Comparison of ENCODE assay signal across 19 mouse cellular contexts in the genomic region with DNA sequence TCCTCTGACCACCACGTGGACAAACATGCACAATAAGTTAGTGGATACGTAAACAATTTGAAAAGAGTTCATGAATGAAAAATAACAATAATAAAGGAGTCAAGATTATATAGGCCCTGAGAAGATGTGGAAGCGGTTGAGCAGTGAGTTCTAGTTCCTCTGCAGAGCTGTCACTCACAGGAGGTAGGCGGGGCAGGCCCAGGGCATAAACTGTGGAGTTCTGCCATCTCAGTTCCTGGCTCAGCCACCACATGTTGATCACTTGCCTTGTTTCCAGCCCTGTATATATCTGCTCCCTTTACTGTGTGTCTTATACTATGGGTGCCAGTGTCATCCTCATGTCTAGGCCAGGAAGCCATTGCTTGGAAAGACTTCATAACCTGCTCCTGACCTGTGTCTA. TPM values are rescaled to one million over a fixed set of nuclear protein-coding genes. Genes with fewer than 3 reads are reported as not detected.
A peak's percentile ranks its signal among the peaks of the same experiment; 100 is the strongest.
DNase-seq lines count a peak whose midpoint lies in the region; ATAC-seq lines count a peak whose summit lies in the region.
"Had no signal": no experiment of that assay in that cellular context is flagged by ENCODE, and none has a peak within 500 bp of the region (broad histone marks: within the 10 kb centered on the region; RNA-seq: fewer than 3 reads in every experiment).

No protein-coding gene starts in this region.

- 95% methylated on average over 4 of the region's 4 CpGs for WGBS in limb, embryonic 12.5 days
- 95% methylated on average over 4 of the region's 4 CpGs for WGBS in limb, embryonic 10.5 days
- WGBS in hindbrain, embryonic 16.5 days: 94% methylated on average over 4 of the region's 4 CpGs

- H3K27me3 ChIP-seq in limb, embryonic 12.5 days: no peaks in the 10 kb centered on the region
- no peaks in the 10 kb centered on the region for H3K27me3 ChIP-seq in limb, embryonic 10.5 days (ENCODE audit: low read depth, poor library complexity, severe bottlenecking)
- no peaks in the 10 kb centered on the region for H3K27me3 ChIP-seq in hindbrain, embryonic 16.5 days (replicated peaks; ENCODE audit: control insufficient read depth, insufficient read depth, low read length)
- H3K27me3 ChIP-seq: embryonic facial prominence, embryonic 12.5 days; forebrain, embryonic 15.5 days; heart, embryonic 13.5 days; hindbrain, embryonic 15.5 days; Patski had no signal

- no peak overlapping the region for H3K4me2 ChIP-seq in limb, embryonic 12.5 days
- H3K4me2 ChIP-seq in hindbrain, embryonic 16.5 days (ENCODE audit: low read length): no peak overlapping the region
- H3K4me2 ChIP-seq: embryonic facial prominence, embryonic 12.5 days; forebrain, embryonic 15.5 days; heart, embryonic 13.5 days; hindbrain, embryonic 15.5 days had no signal

- no peak for ATAC-seq in limb, embryonic 12.5 days (ENCODE audit: insufficient number of reproducible peaks, insufficient read depth, low FRiP score, low TSS enrichment, low read depth)
- 0 out of 2 replicates have a peak, but pooled peaks have one; percentile 29 for ATAC-seq in common myeloid progenitor, adult 5-6 weeks (replicated peaks; ENCODE audit: low read depth, poor library complexity, severe bottlenecking)
- no peak for ATAC-seq in hindbrain, embryonic 16.5 days
- ATAC-seq: forebrain, embryonic 15.5 days; inflammation-experienced regulatory T-cells, adult 6 months; Patski had no signal

- H3K4me1 ChIP-seq in limb, embryonic 12.5 days (replicated peaks): no peaks in the 10 kb centered on the region
- H3K4me1 ChIP-seq in limb, embryonic 10.5 days: no peaks in the 10 kb centered on the region
- no peaks in the 10 kb centered on the region for H3K4me1 ChIP-seq in hindbrain, embryonic 16.5 days (ENCODE audit: control insufficient read depth, insufficient read depth, low read depth, low read length)
- H3K4me1 ChIP-seq: embryonic facial prominence, embryonic 12.5 days; forebrain, embryonic 15.5 days; heart, embryonic 13.5 days; hindbrain, embryonic 15.5 days had no signal

- H3K27ac ChIP-seq in limb, embryonic 12.5 days: peak overlapping the region; percentile 8; the same call in 1 of the 2 replicates
- H3K27ac ChIP-seq in limb, embryonic 10.5 days: no peak overlapping the region
- H3K27ac ChIP-seq in hindbrain, embryonic 16.5 days (ENCODE audit: low read depth, low read length): no peak overlapping the region
- H3K27ac ChIP-seq: embryonic facial prominence, embryonic 12.5 days; forebrain, embryonic 15.5 days; heart, embryonic 13.5 days; hindbrain, embryonic 15.5 days had no signal

- no peak overlapping the region for H3K4me3 ChIP-seq in limb, embryonic 12.5 days (replicated peaks)
- H3K4me3 ChIP-seq in limb, embryonic 10.5 days: no peak overlapping the region
- H3K4me3 ChIP-seq in hindbrain, embryonic 16.5 days (ENCODE audit: low read length): no peak overlapping the region
- H3K4me3 ChIP-seq: embryonic facial prominence, embryonic 12.5 days; forebrain, embryonic 15.5 days; heart, embryonic 13.5 days; hindbrain, embryonic 15.5 days had no signal

- peaks cover 54% of the 10 kb centered on the region for H3K36me3 ChIP-seq in limb, embryonic 12.5 days
- peaks cover 53% of the 10 kb centered on the region for H3K36me3 ChIP-seq in limb, embryonic 10.5 days
- H3K36me3 ChIP-seq in hindbrain, embryonic 16.5 days (ENCODE audit: control insufficient read depth, insufficient read depth, low read length): no peaks in the 10 kb centered on the region
- H3K36me3 ChIP-seq: forebrain, embryonic 15.5 days; hindbrain, embryonic 15.5 days had no signal

- no peak overlapping the region for H3K9ac ChIP-seq in limb, embryonic 12.5 days (replicated peaks)
- no peak overlapping the region for H3K9ac ChIP-seq in hindbrain, embryonic 16.5 days (ENCODE audit: low read depth, low read length)
- H3K9ac ChIP-seq: embryonic facial prominence, embryonic 12.5 days; forebrain, embryonic 15.5 days; heart, embryonic 13.5 days; hindbrain, embryonic 15.5 days had no signal

- no peaks in the 10 kb centered on the region for H3K9me3 ChIP-seq in limb, embryonic 12.5 days
- 0 out of 2 replicates have a peak, but pooled peaks cover 2% of the 10 kb centered on the region for H3K9me3 ChIP-seq in limb, embryonic 10.5 days (replicated peaks)
- H3K9me3 ChIP-seq in hindbrain, embryonic 16.5 days (ENCODE audit: control insufficient read depth, low read length): no peaks in the 10 kb centered on the region
- H3K9me3 ChIP-seq: forebrain, embryonic 15.5 days; heart, embryonic 13.5 days; hindbrain, embryonic 15.5 days had no signal

- peak; percentile 14 for DNase-seq in gastrocnemius, postnatal 25 days
- no peak for DNase-seq in gastrocnemius, postnatal 10 days
- no peak for DNase-seq in limb, embryonic 10.5 days (ENCODE audit: low spot score)
- no peak for DNase-seq in urinary bladder, postnatal 10 days (ENCODE audit: low spot score)
- DNase-seq: adrenal gland, adult 8-10 months; B cell, adult 2 months; cerebellum, adult 11 months; cerebellum, adult 8-10 months; cerebellum, postnatal 14 days; heart, postnatal 36 days had no signal

RNA-seq across cellular contexts. Expression of a gene that starts 14.5 kb away (rescaled TPM):
- total RNA-seq in gastrocnemius, postnatal 25 days (2021): 10 to 100 TPM; 10.6 to 12.2 TPM
- 10 to 100 TPM; 16.2 to 19.3 TPM for total RNA-seq in gastrocnemius, postnatal 10 days (2021)
- polyA plus RNA-seq in limb, embryonic 12.5 days (2016; fragmentation: Nextera tagmentation; extraction: Ambion mirVana): 30.9 and 32.9 TPM in 2 replicates
- 24.6 and 28.3 TPM in 2 replicates for polyA plus RNA-seq in limb, embryonic 10.5 days (2016; fragmentation: Nextera tagmentation; extraction: Ambion mirVana)
- 14.0 and 23.8 TPM in 2 replicates for total RNA-seq in common myeloid progenitor, adult 5-6 weeks (2017)
- 35.1 and 35.9 TPM in 2 replicates for polyA plus RNA-seq in hindbrain, embryonic 16.5 days (2015; fragmentation: Nextera tagmentation; extraction: Ambion mirVana)

RNA-seq across cellular contexts. Expression of a gene that starts 59.3 kb away (rescaled TPM):
- 1 to 10 TPM; 3.6 to 4.8 TPM for total RNA-seq in gastrocnemius, postnatal 25 days (2021)
- 10 to 100 TPM; 12.1 to 12.8 TPM for total RNA-seq in gastrocnemius, postnatal 10 days (2021)
- polyA plus RNA-seq in limb, embryonic 12.5 days (2016; fragmentation: Nextera tagmentation; extraction: Ambion mirVana): 2.3 and 3.0 TPM in 2 replicates
- polyA plus RNA-seq in limb, embryonic 10.5 days (2016; fragmentation: Nextera tagmentation; extraction: Ambion mirVana): 1.0 and 1.2 TPM in 2 replicates
- total RNA-seq in common myeloid progenitor, adult 5-6 weeks (2017): not detected in 2 replicates
- 3.7 and 4.3 TPM in 2 replicates for polyA plus RNA-seq in hindbrain, embryonic 16.5 days (2015; fragmentation: Nextera tagmentation; extraction: Ambion mirVana)
